Mouse (Mus musculus) bone marrow macrophage, adult 2 months (primary cell): ENCODE measurements around the gene Sag.

Experiments used
- CTCF ChIP-seq: IDR thresholded peaks from 2 replicates; pipeline ENCODE4 v1.5.1; 2012; ENCODE audit warnings: low read depth, mild to moderate bottlenecking, low read length, moderate library complexity
- POLR2A ChIP-seq: IDR thresholded peaks from 2 replicates; pipeline ENCODE4 v1.6.1; 2012; ENCODE audit warnings: mild to moderate bottlenecking, low read depth, low read length, borderline replicate concordance

GRCm38 (mm10) chr1:87770486-87770885 is 33.0 kb upstream of the Sag start:
- TF ChIP-seq CTCF, result no peak
- TF ChIP-seq POLR2A, result no peak
